Mouse (Mus musculus) WW6 (cell line): ENCODE results near the gene Dhps.

Source experiments
- DNase-seq: peaks from one replicate; pipeline ENCODE4 v3.0.0-alpha.2; 2013; ENCODE audit warnings: low read depth, low spot score

The Dhps gene

DNA sequence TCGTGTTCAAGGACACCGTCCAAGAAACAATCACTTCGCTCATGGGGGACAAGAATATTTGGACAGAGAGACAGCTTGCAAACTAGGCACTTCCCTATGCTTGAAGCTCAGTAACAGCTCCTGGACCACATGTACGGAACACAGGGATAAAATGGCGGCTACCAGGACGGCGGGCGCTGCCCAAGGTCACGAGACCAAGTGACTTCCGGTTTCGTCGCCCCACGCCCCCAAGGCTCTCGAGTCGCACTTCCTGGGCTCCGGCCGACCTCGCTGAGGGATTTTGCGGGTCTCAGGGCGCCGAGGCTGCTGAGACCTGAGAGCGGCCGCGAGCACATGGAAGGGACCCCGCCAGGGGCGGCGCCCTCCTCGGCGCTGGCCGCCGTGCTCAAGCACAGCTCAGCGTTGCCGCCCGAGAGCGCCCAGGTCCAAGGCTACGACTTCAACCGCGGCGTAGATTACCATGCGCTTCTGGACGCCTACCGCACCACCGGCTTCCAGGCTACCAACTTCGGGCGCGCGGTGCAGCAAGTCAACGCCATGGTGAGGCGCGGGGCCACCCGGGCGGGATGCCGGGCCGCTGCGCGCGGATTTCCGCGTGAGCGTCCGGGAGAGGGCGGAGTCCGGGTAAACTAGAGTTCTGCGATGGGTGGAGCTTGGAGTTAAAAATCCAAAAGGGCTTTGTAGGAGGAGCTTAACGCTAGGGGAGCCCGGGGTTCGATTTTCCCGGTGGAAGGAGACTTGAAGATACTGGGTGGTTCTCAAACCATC, at the start of gene Dhps:
TSS of gene Dhps (plus strand) at position 244 of the 768 bp plus-strand sequence.
- DNase-seq, result peak; percentile 85

DNA sequence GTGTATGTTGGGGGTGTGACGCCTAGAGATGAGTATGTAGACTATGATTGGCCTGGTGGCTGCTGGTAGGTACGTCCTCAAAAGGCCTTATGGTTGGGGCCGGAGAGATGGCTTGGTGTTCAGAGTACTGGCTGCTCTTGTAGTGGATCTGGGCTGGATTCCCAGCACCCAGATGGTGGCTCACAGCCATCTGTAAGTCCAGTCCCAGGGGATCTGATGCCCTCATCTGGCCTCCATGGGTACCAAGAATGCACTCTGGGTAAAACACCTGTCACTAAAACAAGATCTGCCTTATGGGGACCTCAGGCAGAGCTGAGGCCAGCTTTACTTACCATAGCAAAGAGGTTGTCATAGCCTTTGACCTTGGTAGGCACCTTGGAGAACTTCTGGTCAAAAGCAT, 47.7 kb upstream of the Dhps start:
- DNase-seq, result no peak

DNA sequence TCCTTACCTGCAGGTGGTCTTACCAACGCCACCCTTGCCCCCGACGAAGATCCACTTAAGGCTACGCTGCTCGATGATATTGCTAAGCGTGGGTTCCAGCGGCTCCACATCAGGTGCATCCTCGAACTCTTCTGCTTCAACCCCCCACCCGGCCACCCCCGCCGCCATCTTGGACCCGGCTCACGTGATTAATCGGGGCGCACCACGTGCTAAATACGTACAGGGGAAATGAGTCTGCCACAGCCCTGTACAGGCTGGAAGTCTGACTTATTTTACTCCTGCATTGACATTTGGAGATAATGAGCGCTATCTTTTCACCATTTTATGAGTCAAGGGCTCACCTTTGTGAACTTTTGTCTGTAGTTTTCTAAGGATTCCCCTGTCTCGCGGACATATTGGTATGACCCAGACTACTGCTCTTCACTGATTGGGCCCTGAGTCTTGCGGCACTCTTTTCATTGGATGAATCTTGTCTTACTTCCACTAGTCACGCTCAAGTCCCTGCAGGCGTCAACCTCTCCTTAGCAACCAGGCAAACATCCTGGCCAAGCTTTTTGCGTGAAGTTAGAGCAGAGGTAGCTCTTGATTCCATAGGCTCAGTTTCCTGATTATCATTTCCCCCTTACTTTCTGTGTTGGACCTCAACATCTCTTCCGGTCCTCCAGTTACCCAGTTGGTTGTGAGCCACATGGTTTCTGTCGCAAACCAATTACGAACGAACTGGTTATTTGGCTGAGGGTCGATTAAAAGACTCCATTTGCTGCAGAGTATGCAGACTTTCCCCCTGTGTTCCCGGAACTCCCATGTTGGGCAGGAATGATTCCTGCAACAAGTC, 46.2 kb upstream of the Dhps start, which contains the start of gene Asna1:
TSS of gene Asna1 (minus strand) at position 184 of the 835 bp plus-strand sequence.
- DNase-seq, result no peak

DNA sequence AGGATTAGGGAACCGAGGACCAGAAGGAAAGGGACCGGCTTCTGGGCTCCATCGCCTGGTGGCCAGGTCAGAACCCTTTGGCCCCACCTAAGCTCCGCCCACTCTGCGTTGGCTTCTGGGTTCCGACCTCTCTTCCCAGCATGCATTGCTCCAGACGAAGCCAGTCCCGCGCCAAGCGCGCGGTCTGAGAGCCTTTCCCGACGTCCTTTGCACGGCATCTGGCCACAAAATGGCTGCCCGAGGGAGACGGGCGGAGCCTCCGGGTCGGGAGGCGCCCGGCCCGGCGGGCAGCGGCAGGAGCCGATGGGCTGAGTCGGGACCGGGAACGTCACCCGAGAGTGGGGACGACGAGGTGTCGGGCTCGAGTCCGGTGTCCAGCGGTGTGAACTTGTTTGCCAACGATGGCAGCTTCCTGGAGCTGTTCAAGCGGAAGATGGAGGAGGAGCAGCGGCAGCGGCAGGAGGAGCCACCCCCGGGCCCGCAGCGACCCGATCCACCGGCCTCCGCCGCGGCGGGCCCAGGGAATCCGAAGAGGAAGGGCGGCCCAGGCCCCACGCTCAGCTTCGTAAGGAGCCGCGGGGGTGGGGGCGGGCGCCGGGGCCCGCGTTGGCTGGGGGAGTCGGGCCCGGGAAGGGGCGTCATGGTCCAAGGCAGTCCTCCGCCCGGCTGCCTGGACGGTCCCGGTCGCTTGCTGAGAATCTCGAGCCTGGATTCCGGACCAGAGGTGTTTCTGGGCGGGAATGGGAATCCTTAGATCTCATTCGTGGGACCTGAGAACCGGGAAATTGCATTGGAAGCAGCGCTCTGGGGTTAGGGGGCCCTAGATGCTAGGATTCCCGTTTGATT, 44.7 kb upstream of the Dhps start, which contains the start of gene Trir:
TSS of gene Trir (plus strand) at position 154 of the 846 bp plus-strand sequence.
- DNase-seq, result peak; percentile 99

DNA sequence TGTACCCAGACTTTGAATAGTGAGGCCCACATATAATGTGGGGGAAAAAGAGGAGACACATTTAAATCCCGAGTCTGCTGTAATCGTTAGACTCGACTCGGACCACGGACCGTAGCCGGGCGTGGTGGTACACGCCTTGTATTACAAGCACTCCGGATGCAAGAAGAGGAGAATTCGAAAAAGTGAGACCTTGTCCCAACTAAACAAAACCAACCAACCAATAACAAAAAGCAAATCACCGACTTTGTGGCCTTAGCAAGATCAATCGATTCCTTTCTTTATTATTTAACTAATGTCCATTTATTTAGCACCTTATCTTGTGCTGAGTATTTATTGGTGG, 44.1 kb upstream of the Dhps start:
- DNase-seq, result no peak

DNA sequence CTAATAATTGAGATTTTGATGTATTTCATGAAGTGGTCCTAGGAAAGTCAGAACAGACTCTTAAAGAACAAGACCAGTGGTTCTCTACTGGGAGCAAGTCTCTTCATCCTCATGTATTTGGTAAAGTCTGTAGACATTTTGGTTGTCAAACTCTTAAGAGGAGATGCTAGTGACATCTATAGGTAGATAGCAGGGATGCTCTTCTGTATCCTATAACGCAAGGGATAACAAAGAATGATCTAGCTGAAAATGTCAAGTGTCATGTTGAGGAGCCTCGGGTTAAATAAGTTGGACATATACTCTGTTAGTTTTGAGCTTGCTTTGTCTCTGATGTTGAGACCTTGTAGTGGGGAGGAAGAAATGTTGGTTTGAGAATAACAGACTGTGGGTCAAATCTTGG, 43.6 kb upstream of the Dhps start:
- no peak for DNase-seq

DNA sequence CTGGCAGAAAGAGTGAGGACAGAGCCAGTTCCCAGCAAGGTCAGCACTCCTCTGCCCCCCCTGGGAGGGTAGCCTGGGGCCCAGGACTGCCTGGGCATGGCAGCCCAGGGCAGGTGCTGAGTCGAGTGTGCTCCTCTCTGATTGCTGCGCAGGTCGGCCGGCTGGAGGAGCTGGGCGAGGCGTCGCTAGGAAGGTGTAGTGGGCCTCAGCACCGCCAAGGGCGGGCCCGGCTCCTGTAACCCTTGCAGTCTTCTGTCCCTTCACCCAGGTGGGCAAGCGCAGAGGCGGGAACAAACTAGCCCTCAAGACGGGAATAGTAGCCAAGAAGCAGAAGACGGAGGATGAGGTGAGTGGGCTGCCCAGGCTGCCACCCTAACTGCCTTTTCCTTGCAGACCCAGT, 42.3 kb upstream of the Dhps start:
- no peak for DNase-seq

DNA sequence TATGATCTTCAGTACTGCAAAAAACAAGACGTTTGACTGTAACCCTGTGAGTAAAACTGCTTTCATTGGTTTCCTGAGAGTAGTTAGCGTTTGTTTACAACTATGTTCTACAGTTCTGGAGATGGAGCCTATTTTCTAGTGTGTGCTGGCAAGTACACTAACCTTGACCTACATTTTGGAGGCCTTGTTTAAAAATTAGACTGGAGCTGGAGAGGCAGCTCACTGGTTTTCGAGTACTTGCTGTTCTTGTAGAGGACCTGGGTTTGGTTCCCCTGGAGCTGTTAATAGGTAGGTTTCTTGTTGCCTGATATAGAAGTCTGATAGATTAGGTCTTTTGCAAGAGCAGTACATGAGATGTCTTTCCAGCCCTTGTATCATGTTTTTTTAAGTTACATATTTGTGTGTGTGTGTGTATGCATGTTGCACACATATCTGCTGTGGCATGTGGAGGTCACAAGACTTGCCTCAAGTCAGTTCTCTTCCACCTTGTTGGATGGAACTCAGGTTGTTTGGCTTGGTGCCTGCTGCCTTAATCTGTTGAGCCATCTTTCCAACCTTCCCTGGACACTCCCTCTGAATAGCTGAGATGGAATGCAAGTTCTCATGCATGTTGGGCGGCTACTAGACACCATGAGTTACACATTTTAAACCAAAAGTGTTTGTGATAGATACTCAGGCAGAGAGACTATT, 38.8 kb upstream of the Dhps start:
- no peak for DNase-seq

DNA sequence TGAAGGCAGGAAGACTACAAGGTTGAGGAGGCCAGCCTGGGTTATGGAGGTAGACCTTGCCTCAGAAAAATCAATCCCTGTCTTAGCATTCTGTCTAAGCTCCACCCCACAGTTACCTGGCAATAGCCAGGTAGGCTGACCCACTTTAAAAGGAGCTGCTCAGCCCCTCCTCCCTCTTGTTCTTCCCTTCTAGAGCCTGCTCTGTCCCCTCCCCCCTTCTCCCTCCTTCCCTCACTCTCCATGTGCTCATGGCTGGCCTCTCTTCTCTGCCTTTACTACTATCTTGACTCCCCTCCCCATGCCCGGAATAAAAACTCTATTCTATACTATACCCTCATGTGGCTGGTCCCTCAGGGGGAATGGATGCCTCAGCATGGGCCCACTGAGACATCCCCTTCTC, 37.7 kb upstream of the Dhps start:
- DNase-seq, result no peak

DNA sequence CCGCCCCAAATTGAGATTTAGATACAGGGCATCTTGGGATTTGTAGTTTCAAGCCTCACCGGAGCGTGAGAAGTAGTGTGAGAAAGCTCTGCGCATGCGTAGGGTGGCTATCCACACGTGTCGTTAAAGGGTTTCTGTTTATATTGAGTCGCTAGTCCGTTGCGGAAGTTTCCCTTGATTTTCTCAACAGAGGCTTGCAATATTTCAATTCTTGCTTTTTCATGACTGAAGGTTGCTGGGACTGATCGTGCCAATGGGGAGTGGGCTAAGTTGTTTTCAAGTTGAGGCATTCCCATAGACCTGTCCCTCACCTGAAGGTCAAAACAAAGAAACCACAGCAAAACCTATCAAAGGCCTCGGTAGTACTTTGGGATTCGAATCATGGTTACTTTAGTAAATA, 36.8 kb upstream of the Dhps start:
- no peak for DNase-seq

DNA sequence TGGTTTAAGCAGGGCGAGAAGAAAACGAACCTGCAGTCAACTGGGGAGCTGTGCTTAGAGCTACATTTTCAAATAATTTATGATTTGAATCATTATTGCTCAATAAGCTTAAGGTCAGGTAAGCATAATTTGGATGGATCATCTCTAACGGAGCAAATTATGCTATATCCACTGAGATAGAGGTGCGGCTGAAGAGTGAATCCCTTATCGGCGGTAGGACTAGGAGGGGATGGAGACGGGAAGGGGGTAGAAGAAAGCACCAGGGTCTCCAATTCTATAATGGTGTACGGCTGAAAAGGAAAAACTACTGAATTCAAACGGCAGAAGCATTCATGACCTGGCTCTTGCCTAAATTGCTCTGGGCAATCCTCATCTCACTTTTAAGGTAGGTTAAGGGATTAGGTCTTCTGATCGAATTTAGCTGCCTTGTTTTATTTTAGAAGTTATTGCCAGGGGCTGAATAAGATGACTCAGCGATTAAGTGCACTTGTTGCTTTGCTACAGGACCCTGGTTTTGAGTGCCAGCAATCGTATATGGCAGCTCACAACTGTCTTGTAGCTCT, 36.3 kb upstream of the Dhps start:
- no peak for DNase-seq

DNA sequence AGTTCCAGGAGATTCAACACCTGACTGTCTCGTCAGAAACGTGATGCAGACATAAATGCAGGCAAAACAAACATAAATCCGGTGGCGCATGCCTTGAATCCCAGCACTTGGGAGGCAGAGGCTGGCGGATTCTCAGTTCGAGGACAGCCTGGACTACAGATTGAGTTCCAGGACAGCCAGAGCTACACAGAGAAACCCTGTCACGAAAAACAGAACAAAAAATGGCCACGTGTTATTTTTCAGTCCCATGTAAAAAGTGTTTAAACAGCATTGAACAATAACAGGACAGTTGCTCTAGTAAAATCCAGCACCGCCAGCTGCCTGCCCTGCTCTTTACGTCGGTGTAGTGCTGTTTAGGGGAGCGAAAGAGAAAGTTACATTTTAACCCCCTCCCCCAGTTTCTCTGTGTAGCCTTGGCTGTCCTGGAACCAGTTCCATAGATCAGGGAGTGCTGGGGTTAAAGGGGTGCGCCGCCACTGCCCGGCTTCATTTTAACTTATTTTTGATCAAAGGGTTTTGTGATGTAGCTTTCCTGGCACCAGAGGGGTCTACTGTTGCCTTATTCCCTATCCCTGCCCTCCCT, 35.7 kb upstream of the Dhps start:
- no peak for DNase-seq

DNA sequence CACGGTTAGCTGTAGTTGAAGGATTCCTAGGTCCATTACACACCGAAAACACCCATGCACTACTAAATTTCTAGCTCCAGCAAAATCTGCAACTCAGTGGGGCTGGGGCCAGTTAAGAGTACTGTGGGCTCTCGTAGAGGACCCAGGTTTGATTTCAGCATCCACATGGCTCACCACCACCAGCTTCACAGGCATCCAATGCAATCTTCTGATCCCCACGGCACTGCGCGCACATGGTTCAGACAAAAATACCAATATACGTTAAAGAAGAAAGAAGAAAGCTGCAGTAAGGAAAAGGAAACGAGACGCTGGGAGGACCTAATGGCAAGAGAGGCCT, 35.2 kb upstream of the Dhps start:
- DNase-seq, result no peak

DNA sequence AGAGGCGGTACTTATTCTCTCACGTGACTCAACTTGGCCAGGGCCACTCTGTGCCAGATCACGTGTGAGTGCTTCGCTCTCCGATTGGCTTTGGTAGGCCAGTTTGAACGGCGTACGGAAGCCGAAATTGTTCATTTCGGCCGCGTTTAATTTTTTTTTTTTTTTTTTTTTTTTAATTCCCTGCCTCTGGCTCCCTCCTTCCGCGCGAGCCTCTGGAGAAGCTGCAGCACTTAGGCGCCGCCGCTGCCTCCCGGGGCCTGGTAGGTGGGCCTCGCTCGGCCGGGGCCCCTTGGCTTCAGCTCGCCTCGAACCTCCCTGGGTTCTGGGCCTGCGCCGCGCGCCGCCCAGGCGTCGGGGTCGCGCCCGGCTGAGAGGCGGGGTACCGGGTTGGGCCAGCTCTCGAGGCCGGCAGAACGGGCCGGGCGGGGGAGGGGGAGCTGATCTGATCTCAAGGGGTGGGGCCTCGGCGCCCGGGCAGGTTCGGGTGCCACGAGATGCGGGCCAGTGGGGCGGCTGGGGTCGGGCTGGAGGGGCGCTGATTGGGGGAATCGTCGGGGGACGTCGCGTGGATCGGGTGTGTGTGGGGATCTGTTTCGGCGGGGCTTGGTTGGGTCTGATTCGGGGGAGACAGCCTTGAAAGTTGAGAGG, 34.7 kb upstream of the Dhps start, which contains the start of gene Tnpo2:
TSS of gene Tnpo2 (plus strand) at position 198 of the 648 bp plus-strand sequence.
- DNase-seq, result peak; percentile 91

DNA sequence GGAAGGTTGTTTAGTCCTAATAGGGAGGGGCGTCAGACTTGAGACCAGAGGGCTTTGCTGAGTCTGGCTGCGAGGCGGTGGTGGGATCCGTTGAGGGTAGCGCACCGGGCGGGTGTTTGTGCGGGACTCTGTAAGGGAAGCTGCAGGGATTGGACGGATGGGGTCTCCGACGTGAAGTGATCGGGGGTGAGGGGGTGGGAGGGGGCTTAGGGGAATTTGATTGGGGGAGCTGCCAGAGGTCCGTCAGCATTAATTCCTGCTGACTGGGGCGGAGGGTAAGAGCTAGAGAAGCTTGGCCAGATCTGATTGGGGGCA, 34.2 kb upstream of the Dhps start:
- no peak for DNase-seq

DNA sequence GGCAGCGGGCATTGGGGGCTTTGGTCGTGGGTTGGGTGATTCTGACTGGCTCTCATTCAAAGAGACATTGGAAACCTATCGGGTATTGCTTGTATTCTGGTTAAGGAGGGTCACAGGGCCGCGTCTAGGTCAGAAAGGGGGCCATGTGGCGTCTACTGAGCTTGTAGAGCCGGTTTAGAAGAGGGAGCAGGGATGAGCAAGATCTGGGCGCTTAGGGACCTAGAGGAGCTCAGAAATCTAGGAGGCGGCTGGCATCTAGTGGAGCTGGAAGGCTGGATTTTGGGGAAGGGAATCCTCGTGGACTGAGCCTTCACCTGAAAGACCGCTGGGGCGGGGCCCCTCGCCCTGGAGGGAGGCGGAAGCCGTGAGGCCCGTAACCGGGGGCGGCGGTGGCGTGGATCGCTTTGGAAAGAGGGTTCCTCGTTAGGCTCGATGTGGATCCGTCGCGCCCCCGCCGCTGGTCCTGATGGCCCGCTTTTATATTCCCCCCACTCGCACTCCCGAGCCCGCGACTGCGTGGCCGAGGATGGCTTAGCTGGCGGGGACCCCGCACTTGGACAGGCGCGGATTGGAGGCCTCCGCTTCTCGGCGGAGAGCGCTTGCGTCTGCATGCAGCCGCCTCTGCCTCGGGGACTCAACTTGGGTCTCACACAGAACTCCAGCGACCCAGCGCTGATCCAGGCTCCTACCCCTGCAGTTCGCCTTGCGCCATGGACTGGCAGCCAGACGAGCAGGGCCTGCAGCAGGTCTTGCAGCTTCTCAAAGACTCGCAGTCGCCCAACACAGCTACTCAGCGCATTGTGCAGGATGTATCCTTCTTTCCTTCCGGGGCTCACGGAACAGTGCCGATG, 33.7 kb upstream of the Dhps start:
- no peak for DNase-seq

DNA sequence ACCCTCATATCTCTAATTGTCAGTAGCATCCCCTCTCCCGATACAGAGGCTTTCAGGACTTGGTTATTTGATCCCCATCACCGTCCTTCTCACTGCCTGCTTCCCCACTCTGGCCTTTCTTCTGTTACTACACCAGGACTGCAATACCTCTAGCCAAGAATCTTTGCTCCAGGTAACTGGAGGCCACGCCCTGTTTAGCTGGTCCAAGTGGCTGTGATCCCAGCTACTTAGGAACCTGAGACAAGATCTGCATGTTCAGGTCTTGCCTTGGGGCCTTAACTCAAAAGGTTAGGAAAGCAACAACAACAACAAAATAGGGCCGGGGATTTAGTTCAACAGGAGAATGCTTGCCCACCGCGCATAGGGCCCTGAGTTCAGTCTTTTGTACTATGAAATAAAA, 27.9 kb upstream of the Dhps start:
- DNase-seq, result no peak

DNA sequence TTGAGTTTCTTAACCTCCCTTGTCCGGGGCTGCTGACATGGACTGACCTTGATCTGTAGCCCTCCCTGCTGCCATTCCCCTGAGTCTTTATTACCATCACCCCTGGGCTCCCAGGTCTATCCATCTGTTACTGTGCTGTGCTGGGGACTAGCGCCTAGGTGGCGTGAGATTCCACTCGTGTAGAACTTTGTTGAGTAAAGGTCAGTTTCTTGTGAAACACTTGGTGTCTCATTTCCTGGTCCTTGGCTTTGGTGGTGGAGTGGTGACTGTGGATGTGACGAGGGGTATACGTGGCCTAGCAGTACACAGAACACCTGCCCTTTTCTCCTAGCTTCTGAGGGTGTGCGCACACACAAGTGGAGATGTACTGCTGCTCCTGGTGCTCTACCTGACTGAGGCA, 14.2 kb upstream of the Dhps start:
- no peak for DNase-seq

DNA sequence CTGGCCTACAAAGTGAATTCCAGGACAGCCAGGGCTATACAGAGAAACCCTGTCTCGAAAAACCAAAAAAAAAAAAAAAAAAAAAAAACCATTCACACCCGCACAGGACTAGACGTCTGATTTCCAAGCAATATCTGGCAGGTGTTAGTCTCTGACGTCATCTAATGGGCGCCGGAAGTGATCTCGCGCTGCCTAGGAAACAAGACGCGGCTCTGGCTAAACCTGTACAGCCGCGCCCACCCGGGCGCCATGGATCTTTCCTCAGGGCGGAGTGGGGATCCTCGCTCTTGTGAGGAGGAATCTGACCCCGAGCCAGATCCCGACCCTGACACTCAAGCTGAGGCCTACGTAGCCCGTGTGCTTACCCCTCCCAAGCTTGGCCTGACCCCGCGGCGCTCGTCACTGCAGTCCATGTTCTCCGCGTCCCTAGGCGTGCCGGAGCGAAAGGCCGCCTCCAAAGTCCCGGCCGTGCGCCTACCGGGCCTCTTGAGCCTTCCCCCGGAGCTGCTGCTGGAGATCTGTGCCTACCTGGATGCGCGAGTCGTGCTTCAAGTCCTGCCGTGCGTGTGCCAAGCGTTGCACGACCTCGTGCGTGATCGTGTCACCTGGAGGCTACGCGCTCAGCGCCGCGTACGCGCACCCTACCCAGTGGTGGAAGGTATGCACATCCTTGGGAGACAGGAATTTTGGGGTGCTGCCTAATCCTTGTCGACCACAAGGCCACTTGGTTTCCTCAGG, 11.5 kb upstream of the Dhps start, which contains the start of gene Fbxw9:
TSS of gene Fbxw9 (plus strand) at position 177 of the 738 bp plus-strand sequence.
- peak; percentile 92 for DNase-seq
